Mouse (Mus musculus) frontal cortex, postnatal 36 days (tissue): ENCODE measurements around the gene Inpp5a.

ENCODE experiments used
- DNase-seq, 2 experiments: peaks; one replicate each; pipeline ENCODE4 v3.0.0; 2022; ENCODE audit warnings: low spot score in 2 of 2

Inpp5a gene

DNA sequence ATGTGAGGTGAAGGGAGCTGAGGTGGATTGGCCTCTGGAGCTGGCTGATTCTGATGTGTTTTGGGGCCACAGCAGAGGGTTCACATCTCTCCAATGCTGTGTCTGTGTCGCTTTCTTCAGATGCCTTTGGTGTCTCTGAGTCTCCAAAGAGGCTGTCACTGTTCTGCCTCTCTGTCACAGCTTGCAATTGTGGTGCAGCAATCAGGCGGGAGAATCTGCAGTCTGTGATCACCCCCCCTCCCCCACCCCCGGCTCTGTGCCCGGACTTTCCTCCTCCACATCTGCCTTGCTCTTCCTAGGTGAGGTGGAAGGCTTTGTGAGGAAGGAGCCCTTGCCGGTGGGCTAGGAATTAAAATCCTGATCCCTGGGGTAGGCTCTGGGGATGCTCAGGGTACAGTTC, 52.1 kb downstream of the Inpp5a start:
- DNase-seq = no peak

DNA sequence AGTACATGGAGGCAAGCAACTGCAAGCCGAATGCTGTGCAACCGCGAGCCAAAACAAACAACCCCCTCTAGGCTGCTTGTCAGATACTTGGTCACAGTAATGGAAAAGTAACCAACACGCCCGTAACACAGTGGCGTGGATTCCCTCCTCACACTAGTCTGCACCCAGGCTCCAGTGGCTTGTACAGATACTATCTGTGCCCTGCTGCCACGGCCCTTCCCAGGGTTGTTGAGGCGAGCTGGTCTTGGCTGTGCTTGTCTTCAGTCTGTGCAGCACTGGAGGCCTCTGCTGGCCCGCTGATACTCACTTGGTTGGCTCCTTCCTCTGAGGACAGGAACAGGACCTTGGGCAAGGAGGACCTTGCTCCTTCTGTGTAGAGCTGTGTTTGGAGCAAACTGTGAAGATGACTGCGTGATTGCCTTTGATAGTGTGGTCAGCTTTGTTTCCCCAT, 52.9 kb downstream of the Inpp5a start:
- DNase-seq = no peak

DNA sequence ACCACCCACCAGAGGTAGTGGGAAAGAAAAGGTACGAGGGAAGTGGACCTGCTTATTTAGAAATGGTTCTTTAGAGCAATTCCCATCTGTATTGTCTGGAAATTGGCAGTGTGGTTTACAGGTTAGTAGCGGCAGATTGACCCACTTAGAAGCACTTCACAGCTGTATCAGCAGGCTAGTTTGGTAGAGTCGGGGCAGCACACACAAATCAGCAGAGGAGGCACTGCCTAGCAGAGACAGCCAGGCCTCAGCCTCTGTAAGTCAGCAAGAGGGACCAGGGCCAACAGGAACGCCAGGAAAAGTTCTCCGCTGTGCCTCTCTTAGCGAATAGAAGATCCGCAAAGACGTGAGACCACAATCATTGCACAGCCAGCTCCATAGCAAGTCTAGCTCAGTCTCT, 56.7 kb downstream of the Inpp5a start:
- no peak for DNase-seq

DNA sequence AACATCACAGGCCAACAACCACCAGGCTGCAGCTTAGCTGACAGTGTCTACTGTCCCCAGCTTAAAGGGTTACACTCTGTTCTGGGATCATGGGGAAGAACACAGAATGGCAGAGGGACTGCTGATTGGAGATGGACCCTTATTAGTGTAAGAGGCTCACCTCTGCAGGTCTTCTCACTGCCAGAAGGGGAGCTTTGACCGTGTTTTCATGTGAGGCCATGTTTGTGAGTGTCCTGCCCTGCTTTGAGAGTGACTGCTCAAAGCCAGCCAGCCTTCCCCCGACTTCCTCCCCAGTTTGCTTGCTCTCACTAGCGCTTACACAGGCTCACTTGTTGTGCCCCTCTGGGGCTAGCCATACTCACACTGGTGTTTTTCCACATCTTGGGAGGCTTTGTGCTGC, 58.5 kb downstream of the Inpp5a start:
- DNase-seq = no peak

DNA sequence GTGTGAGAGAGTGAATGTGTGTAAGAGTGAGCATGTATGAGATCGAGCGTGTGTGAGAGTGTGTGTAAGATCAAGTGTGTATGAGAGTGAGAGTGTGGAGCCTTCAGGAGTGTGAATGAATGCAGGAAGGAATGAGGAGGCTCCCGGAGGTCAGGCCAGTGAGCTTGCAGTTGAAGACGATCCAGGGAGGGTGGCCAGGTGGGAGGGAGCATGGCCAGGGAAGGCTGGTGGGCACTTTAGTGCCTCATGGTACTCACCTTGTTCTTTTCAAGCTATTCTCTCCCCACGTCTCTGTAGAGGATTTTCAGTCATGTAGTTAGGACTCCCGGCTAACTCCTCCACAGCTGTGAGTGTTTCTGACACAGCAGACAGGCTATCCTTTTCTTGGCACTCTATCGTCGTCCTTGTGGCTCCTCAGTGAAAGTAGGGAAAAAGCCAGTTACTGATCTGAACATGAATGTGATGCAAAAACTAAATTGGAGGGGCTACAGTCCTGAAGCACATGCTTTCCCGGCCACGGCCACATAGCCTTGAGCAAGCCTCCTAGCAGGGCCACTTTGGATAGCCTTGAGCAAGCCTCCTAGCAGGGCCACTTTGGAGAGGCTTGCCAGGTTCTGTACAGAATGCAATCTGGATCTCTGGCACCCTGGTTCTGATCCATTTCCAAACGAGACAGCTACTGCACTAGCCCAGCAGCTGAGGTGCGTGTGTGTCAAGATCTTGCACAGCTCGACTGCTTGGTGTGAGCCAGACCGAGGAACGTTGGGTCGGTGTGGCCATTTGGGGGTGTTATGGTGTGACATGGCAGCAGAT, 61.5 kb downstream of the Inpp5a start:
- DNase-seq = no peak

DNA sequence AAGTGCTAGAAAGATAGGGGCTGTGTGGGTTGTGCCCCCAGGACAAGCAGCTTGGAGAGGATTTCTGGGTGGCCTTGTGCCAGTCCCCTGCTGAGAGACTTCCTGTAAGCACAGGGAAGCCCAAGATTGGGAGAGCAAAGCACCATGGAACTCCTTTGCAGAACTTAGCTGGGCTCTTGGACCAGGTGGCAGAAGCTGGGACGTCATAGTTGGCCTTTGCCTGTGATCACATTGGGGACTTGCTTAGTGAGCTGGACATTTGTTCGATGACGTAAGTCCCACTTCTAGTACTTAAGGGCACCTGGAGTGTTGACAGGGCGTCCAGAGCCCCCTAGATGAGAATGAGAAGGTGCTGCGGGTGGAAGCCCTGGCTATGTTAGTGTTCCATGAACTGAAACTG, 62.8 kb downstream of the Inpp5a start:
- DNase-seq = no peak

DNA sequence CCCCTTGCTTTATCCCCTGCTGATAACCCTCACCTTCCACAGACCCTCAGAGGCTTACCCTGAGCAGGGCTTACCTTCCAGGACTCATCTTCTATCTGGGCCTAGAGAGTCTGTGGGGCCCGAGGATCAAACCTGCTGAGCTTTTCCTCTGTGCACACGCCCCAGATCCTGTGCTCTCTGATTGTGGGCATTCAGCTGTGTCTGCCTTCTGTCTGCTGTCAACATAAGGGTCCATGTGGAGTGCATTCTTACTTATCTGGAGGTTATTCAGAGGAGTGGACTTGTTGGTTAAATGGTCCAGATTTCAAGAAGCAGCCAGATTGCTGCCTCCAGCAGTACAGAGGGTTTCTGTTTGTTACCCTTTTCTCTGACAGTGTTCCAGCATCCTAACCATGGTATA, 63.3 kb downstream of the Inpp5a start:
- DNase-seq = no peak

DNA sequence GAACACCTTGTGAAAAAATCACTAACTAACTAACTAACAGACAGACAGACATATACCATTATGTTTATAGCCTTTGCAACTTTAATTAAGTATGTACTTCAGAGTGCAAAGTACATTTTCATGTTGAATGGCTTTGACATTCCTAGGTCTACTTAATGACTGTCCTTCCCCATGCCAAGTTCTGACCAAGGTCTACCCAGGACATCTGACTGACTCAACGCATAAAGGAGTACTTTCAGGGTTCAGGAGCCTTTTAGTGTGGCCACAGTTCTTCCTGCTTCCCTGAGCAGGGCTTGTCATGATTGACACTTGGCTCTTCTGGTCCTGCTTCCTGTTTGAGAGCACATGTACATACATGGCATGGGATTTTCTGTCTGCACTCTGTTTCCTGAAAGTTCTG, 64.3 kb downstream of the Inpp5a start:
- DNase-seq = no peak

DNA sequence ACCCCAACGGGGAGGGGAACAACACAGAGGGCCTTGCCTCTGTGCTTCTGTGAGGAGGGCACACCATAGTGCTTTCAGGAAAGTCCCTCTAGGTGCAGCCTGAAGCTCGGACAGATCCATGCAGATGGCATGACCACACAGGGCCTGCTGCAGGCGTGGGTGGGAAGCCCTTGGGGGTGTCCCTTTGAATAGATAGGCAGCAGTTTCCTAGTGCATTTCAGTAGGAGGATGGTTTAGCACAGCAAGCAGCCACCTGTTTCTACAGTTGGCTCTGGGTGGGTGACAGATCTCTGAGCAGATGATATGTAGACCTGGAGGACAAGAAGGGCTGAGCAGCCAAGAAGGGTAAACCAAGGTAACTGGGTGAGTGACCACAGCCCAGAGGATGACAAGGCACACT, 65.4 kb downstream of the Inpp5a start:
- no peak for DNase-seq

DNA sequence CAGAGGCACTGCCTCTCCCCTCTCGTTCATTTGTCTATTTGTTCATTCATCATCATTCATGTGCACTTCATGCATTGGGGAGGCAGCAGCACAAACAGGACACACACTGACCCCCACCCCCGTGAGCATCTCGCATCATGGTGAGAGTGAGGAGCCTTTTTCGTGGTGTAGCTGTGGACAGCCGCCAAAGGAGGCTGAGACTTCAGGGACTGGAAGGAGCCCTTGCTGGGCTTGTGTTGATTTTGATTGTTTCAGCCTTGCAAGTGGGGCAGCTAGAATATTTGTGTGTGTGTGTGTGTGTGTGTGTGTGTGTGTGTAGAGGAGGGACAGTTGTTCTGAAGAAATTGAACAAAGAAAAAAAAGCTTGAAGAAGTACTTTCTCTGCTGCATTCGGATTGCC, 67.8 kb downstream of the Inpp5a start:
- DNase-seq = no peak

DNA sequence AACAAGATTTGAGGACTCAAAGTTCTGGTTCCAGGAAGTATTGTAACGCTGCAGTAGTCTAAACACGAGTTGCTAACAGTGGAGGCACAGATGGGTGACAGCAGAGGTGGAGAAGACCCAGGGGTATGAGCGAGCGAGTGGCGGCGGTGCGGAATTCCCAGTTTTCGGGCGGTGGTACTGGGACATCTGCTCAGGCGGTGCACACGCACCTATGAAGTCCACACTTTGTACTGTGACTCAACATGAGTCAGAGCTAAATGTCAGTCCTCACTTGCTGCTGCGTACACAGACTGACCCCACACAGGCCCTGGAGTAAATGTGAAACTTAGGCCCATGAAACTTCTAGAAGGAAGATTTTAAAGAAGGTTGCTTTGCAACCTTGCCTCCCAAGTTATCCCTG, 72.4 kb downstream of the Inpp5a start:
- no peak for DNase-seq

DNA sequence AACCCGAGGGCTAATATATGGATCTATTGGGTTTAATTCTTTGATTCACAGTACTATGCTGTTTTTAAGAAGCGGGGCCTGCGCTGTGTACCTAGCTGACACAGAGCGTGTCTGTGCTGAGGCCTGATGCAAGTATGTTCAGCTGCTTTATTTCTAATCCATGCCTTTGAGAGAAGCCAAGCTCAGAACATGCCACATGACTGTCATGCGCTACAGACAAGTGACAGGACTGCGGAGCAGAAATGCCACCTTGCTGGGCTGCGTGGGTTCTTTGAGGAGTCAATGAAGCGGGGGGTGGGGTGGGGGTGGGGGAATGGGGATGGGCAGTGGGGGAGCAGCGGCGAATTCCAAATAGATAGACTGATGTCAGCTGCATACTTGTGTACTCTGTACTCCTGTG, 73.2 kb downstream of the Inpp5a start:
- no peak for DNase-seq

DNA sequence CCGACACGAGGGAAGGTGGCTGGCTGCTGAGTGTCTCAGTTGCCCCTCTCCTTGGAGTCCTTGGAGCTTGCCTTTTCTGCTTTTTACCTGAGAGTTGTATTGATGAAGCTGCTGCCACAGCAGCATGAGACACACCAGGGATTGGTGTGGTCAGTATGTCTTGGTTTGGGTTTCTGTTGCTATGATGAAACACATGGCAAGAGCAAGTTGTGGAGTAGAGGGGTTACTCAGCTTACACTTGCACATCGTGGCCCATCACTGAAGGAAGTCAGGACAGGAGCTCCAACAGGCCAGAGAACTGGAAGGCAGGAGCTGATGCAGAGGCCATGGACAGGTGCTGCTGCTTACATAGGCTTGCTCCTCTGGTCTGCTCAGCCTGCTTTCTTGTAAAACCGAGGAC, 76.6 kb downstream of the Inpp5a start:
- DNase-seq = no peak

DNA sequence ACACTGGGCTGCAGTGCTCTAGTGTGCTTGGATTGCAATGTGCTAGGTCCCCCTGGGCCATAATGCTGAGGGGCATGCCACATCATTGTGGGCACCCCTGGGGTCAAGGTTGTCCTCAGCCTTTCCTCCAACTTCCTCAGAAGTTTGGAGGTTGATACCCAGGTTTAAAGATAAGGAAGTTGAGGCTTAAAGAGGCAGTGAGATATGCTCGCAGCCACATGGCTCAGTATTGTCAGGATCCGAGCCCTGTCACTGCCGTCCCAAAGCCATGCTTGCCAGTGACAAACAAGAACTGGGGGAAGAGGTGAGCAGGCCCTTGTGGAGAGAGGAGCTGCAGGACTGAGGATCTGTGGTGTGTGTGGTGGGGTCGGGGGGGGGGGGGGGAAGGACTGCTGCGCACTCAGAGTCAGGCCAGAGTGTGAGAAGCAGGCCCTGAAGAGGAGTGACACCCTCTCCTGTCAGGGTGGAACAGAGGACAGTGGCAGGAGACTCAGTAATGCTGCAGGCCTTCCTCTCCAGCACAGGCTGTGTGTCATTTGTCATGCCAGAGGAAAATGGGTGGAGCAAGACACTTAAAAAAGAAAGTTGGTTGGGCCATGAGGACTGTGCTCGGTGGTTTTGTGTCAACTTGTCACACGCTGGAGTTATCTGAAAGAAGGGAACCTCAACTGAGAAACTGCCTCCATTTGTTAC, 77.7 kb downstream of the Inpp5a start:
- no peak for DNase-seq

DNA sequence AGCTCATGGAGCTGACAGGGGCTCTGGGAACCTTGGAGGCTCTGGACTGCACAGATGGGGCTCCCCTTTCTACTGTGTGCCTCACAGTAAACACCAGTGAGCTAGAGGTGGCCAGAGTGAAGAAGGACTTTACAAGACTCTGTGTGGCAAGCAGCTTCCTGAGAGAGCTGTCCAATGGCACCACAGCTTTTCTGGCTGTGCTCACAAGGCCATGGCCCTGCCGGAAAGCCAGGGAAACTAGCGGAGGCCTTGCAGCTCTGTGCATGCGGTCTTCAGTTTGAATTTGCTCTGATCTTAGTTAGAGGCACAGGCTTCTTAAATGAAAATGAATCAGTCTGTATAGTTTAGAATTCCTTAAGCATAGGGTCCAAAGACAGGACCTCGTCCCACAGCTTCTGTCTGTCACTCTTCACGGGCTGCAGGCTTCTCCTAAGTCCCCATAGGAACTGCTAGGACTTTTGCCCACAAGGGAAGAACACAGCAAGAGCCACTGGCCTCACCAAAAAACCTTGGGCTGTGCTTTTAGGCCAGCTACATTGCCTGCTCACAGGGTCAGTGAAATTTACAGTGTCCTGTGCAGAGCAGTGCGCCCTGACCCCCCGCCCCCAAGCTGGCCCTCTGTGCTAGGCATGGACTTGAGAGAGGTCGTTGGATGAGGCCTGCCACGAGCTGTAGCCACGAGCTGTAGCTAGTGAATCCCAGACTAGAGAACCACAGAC, 78.4 kb downstream of the Inpp5a start:
- DNase-seq = no peak

DNA sequence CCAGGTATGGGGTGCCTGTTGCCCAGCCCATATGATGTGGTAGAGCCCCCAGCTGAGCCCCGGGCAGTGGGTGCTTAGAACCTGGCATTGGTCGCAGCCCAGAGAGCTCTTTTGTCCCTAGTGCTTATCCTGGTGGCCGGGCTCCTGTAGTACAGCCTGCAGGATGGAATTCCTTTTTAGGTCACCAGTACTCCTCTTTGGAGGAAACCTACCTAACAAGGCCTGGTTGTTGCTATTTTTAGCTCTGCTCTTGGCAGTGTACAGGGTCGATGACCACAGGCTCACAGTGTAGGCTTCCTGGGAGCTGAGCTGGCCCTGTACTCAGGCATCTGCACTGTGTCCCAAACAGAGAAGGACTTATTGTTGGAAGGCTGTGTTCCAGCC, 79.0 kb downstream of the Inpp5a start:
- DNase-seq = peak in 1 of 2 experiments; percentile 33

DNA sequence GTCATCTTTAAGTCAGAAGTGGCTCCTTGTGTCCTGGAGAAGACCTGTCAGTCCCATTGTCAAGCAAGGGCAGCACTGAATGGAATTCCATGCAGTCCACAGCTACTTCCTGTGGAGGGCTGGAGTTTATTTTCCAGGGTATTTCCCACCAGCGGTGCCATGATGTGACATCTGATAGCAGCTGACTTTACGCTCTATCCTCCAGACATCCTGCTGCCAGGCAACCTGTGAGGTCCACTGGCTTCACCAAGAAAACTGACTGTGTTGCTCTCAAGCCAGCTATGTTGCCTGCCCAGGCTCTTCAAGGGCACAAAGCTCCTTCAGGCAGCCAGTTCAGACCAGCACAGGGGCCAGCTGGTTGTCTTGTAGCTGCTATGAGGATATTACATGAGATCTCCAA, 79.5 kb downstream of the Inpp5a start:
- no peak for DNase-seq

DNA sequence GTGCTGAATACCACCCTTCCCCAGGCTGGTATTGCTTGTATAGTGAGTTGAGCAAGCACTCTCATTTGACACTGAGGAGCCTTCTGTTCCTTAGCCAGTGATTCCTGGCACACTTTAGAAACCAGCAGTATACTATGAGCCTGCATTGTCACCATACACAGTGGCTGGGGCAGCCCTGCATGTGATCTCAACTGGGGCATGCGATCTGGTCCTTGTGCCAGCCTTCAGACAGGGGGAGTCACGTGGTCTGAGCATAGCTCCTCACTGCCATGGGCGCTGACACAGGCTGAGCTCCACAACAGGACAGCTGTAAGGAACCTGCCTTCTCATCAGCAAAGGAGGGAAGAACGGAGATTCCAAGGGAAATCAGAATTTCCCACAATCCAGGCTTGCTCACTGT, 80.5 kb downstream of the Inpp5a start:
- DNase-seq = no peak

DNA sequence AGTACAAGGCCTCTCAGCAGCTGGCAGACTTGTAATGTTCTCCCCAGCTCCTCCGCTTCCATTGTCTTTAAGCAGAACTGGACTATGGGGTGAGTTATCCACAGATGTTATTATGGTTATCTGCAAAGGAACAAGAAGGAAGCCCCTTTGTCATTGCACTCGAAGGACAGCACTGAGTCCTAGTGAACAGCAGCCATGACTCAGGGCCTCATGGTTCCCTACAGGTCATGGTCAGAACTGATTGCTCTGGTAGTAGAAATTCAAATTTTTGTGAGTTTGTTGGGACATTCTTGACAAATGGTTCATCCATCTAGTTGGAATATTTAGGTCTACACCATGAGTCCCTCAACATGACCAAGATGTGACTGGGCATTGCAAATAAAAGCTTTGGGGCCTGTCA, 81.6 kb downstream of the Inpp5a start:
- no peak for DNase-seq

DNA sequence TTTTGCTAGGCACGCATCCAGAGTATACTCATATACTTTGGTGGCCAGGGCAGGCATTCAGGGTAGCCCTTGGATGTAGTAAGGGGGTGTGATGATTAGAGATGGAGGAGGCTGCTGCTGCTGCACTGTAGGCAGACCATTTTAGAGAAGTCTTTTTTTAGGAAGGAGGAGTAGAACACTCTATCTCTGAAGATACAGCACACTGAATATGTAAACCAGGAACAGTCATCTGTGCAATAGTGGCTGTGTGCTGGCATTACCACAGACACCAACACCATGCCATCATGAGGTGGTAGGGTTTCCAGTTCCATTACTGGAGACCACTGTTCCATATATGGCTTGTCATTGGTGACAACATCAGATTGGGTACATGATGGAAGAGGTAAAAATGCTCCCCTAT, 83.1 kb downstream of the Inpp5a start:
- no peak for DNase-seq

DNA sequence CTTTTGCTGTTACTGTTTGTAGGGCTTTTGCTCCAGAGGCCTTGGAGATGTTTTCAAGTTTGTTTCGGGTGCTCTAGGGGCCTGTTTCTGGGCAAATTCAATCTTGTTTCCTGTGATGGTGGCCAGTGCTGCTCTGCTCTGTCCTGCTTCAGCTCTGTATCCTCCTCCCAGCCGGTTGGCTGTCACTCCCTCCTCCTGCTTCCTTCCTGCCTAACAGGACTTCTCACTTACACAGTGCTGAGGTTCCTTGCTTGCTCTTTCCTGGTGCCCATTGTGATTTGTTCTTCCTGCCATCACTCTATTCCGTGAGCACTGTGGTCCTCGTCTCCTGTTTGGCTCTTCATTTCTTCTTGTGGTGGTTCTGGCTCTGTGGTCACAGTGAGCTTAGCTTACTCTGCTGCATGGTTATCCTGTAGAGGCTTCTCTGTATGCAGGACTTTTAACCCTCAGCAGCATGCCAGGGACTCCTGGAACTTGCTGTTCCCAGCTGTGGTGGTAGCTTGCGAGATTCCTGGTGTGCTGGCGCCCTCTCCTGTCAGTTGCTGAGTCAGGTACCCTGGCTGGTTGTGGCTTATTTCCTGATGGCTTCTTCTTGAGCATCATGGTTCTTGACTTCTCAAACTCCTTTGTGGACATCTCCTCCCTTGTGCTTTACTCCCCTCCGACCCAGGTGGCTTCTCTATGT, 84.1 kb downstream of the Inpp5a start:
- DNase-seq = peak; percentile 83 to 91

DNA sequence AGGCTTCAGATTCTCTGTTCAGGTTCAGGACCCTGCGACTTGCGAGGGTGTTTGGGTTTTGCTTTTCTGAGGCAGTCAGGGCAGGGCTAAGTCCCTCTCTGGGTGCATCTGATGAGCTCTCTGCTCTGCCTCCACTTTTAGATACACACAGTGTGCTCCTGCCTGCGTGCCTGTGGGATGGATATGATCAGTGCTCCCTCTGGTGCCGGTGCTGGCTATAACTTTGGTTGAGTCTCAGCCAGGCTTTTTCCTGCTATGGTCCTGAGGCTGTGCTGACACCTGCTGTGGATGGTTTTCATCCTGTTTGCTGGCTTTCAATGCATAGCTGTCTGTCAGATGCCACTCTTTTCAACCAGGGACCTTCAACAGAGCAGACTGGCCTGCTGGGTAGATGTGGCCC, 87.0 kb downstream of the Inpp5a start:
- peak in 1 of 2 experiments; percentile 30 for DNase-seq
